Mouse (Mus musculus) heart, adult 8-10 months (tissue): ENCODE results near the gene Otulin. TPM values are rescaled to one million over a fixed set of nuclear protein-coding genes. Genes with fewer than 3 reads are reported as not detected.

Experiments
- DNase-seq: peaks from one replicate; pipeline ENCODE4 v3.0.0; 2022; ENCODE audit warnings: low spot score
- total RNA-seq, 4 experiments: library from RNA; stranded (reverse); gene quantifications; 2 replicates each; pipeline ENCODE4 v1.2.4; 2022

Gene Otulin
- 10 to 100 TPM; 25.7 to 29.2 (median 27.6) TPM for total RNA-seq

DNA sequence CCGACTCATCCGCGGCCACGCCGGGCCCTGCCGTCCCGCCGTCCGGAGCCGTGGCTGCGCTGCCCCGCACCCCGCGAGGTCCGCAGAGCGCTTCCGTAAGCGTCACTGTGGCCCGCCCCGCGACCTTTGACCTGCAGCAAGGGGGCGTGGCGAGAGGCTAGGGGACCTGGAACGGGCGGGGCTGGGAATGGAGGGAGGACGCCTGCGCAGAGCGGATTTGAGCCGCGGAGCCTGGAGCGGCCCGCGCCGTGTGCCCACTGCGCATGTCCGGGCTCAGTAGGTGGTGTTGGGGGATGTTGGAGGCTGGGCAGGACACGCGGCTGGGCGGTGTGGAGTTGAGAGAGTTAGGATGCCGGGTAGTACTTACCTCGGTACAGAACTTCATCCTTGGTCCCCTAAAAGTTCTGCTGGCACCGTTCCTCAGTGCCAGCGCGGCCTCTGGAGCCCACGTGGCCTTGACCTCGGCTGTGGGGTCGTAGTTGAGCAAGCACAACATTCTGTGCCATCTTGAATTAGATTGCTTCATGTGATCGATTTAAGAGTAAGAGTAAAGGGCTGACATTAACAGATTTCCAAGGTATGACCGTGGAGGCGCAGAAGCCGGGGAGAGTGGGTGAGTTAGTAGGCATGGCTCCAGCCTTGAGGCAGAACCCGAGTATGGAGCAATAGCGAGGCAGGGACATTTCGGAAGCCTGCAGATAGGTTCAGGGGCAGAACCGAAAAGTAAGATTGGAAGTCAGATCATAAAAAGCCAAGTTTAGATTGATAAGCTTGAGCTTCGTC is at the start of gene Otulin:
Gene Otulin (minus strand): TSS at position 93 of the 783 bp plus-strand sequence.
- peak; percentile 97 for DNase-seq

DNA sequence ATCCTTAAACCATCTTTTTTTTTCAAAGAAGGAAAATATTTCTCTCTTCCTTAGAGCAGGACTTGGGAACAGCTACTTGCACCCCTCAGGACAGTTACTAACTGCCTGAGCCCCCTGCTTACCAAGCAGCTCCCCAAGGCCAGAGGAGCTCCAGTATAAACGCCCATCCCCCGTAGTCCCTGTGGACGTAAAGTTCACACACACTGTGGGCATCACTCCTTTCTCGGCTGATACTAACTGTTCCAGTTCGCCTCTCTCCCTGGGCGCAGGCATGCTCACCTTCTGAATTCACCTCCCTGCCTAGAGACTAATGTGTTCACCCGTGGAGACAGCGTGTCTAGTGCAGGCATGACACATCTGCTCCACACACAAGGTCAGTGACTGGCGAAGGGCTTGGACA is 48.0 kb upstream of the Otulin start:
- no peak for DNase-seq

- DNase-seq: no peak
Observed at GRCm38 (mm10) chr15:27677801-27678200, 47.3 kb upstream of the Otulin start.

DNA sequence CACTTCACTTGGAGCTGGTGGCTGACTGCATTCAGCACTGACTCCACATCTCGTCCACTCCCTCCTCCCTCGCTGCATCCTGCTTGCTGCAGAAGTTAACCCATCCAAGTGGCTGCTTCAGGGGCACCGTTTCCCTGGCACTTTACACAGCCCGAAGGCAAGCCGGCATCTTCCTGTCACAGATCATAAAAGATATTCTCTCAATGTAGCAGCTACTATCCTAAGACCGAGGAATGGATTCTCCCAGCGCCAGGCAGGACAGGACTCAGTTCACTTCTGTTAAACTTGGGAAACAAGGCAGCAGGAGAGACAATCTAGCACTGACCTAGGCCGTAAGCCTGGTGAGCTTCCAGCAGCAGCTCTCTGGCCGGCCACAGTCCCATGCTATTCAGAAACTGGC is 45.7 kb upstream of the Otulin start:
- DNase-seq: no peak

DNA sequence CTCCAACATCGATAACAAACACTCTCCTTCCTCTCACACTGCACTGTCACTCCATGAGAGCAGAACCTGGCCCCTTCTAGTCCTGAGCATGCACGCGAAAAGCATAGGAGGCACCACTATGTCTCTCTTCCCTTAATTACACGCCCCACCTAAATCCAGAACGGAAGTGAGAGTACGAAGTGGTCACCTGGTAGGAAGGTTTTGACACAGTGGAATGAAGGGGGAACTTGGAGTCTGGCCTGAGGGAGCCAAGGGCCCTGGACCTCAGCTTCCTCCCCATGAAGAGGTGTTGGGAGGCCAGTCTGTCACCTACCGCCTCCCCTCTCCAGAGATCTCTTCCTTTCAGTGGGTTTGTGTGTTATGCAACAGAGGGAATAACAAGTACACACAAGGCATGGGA is 44.6 kb upstream of the Otulin start:
- no peak for DNase-seq

DNA sequence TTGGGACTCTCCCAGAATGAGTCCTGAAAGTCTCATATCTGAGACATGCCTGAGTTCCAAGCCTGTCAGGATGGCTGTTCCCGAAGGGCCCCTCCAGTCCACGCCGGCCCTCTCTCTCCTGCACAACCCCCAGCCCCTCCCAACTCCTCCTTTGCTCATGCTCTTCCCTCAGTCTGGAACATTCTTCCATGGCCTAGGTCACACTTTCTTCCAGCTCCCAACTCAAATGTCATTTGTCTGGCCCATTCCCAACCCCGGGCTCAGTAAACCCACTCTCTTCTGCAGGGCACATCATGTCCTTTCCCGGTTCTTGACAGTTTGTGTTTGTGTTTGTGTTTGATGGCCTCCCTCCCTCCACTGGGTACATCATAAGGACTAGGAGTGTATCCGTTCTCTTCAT is 43.5 kb upstream of the Otulin start:
- DNase-seq: no peak

- no peak for DNase-seq
Observed at GRCm38 (mm10) chr15:27673151-27673550, 42.7 kb upstream of the Otulin start.

- no peak for DNase-seq
Observed at GRCm38 (mm10) chr15:27672259-27672658, 41.8 kb upstream of the Otulin start.

DNA sequence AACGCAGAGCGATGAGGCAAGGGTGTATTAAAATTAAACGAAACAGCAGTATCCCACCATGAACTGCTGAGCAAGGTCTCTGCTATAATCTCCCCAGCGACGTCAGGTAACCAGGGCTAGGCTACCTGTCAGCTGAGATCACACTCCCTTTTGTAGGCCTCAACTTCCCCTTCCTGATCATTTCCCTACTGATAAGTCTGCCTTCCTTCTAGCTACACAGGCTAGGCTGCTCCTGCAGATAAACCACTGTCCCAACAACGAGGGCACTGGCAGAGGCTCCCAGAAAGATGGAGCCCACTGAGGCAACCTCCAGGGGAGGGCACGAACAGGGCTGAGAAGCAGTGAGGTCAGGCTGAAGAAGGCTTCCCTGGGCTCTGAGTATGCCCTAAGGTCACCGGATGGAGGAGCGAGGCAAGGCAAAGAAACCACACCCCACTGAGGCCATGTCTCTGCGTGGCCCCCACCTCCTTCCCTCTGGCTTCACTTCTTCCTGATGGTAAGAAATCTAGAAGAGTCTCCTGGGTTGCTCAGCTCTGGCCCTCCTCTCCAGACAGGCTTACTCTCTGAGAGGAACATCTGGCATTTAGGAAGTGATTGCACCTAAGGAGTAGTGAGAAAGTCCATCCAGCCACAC is 41.2 kb upstream of the Otulin start:
- DNase-seq: no peak

DNA sequence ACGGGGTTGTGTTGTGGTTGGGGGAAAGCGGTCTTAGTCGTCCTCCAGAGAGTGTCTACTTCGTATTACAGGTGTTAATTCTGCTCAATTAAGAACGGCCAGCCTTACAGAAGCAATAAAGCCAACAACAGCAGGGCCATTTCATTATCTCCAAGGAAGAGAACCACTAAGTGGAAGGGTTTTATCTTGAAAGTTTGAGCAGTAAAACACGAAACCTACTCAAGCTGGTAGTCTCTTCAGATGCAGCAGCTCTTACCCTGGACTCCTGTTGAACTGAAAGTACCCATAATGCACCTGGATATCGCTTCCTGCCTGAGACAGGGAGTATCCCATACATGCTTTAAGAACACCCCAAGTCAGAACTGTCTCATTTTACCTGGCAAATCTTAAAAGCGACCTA is 40.2 kb upstream of the Otulin start:
- no peak for DNase-seq

GRCm38 (mm10) chr15:27669931-27670411 is 39.5 kb upstream of the Otulin start:
- no peak for DNase-seq

- DNase-seq: no peak
Observed at GRCm38 (mm10) chr15:27669276-27669675, 38.8 kb upstream of the Otulin start.

DNA sequence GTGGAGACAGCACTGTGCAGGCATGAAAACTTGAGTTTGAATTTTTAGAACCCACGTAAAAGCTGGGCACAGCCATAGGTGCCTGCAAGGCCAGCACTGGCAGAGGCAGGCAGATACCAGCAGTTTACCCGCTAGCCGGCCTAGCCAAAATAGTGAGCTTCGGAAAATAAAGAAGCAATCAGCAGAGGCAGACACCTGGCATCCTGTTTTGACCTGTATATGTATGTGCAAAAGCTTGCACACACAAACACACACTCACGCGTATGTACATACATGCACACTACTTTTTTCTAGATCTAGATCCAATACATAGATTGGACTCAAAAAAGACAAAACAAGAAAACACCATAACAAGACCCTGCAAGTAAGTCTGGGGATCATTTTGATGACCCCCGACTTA is 38.1 kb upstream of the Otulin start:
- no peak for DNase-seq

DNA sequence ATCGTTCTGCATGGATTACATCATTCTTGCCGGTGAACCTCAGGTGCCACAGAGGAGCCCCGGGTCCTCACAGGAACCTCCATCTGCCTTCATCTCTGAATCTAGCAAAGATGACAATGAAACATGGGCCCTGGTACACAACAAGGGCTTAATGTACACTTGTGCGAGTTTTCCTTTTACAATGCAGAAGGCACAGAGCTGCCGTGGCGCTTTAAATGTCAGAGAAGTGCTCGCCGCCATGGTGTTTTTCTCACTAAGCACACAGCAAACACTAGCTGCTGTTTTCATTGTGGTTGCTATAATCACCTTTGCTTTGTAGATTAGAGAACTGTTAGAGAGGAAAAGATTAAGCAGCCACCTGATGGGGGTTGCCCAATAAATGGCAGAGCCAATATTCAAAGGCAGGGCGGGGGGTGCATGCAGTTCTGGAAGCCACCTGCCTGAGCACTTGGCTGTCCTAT is 37.5 kb upstream of the Otulin start:
- no peak for DNase-seq

DNA sequence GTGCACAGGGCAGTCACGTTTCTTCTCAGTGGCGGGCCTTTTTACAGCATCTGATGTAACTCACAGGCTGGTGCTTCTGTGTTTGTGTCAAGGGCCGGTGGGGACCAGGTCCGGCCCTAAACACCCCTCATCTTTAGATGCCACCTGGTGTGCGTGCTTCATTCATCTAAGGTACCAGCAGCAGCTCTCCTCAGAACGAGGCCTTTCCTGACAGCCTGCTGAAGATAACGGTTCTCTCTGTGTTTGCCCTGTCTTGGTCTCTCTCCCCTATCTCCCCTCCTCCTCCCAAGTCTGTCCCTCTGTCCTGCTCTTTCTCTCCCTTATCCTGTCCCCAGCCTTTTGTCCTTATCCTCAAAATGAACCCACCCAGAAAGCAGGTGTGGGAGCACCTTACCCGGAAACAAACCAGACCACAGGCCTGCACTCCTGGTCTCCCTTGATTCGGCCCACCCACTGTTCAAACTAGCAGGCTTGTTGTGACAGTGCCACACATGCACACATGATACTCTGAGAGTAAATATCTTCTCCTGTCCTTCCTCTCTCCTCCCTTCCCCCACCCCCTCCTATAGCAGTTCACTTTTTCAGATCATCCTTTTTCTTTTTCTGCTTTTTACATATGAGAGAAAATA is 36.5 kb upstream of the Otulin start:
- no peak for DNase-seq

DNA sequence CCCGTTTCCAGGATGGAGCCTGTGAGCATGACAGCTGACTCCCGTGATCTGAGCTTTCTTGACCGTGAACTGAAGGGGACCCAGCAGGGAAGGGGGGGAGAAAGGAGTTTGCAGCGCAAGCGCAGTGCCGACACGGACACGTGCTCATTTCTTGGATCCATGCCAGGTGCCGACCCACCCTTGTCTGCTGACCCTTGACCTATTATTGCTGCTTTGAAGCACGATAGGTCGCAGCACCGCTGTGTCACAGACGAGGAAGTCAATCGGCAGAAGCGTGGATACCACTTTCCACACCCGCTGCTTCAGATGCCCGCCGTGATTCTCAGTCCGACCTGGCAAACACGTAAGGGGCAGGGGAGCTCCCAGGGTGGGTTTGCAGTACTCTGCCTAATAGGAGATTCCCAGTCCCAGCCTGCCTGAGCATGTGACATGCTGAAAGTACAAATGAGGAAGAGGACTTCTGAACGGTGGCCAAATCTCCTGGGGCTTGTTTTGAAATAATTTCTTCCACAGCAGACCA is 35.0 kb upstream of the Otulin start:
- DNase-seq: peak; percentile 22

DNA sequence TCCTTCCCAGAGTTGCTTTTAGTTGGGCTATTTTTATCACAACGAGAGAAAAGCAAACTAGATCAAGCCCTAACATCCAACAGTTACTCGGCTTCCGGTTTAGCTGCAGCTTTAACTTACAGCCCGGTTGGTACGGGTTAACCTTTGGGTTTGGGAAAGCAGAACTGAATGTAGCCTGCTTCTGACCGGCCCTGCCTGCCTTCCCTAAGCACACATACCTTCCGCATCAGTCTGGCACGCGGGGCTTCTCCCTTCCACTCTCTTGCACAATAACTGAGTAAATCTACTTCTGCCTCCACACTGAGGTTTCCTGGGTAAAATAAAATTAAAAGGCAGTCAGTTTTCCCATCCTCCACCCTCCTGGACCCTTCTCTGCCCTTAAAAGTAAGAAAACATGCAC is 33.6 kb upstream of the Otulin start:
- no peak for DNase-seq

GRCm38 (mm10) chr15:27662699-27663098 is 32.2 kb upstream of the Otulin start:
- DNase-seq: no peak

DNA sequence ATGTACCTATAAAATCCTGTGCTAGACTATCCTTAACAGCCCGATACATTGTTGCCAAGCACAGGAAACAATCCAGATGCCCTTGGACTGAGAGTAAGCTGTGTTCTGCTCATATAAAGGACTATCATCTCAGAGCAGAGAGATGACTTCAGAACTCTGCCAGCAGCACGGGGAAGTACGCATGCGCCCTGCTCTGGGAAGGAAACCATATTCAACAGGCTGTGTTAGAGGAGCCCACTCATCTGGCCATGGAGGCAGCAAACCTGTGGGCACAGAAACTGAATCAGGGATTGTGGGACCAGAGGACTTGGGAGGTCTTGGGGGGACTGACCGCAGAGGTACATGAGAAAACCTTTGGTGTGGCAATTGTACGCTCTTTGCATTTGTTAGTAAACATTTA is 31.2 kb upstream of the Otulin start:
- no peak for DNase-seq

DNA sequence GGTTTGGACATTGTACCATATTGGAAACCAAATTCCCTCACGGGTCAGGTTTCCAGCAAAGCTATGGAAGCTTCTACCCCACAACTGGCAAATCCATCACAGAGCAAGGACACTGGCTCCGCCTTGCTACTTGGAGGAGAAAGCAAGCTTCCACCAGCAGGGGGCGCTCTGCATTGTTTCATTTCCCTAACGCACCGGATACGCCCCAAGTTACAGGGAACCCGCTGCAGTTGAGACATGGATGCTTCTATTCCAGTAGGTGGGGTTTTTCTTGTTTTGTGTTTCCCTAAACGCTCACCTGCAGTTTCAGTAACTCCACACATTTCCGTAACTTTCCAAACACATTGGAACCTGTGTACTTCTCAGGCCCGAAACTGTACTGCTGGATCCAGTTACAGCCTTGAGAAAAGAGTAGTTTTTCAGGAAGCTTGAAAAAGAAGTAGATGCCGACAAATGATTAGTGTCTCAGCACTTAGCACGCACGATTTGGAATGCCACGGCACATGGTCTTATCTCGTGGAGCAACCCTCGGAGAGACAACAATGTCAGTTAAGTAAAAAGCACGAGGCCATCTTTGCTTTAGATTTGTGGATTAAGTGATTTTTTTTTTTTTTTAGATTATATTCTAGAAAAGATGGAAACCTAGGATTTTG is 29.2 kb upstream of the Otulin start:
- DNase-seq: peak; percentile 85

DNA sequence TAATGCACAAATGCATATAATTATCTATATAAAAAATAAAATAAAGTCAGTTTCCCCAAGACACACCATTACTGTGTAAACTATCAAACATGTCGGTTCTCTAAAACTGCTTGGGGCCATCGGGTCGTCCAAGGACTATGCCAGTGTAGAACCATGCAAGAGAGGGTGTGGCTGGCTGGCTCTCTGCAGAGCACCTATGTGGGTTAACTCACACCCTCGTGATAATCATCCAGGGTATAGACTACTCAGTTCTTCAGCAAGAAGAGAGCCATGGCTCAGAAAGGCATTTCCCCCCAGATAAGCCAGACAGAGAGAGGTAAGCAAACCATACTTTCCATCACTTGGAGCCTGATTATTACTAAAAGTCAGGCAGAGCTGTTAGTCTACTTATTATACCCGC is 28.6 kb upstream of the Otulin start:
- DNase-seq: no peak

DNA sequence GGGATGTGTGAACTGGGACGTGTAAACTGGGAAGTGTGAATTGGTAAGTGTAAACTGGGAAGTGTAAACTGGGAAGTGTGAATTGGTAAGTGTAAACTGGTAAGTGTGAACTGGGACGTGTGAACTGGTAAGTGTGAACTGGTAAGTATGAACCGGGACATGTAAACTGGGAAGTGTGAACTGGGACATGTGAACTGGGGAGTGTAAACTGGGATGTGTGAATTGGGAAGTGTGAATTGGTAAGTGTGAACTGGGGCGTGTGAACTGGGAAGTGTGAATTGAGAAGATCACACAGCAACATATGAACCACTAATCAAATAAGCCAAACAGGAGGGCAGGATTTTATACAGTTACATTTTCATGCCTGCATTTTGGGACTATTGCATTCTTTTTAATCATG is 27.9 kb upstream of the Otulin start:
- no peak for DNase-seq
